Mouse (Mus musculus) E14TG2a.4 (cell line): ENCODE measurements around the gene Xylb.

ENCODE experiments used
- H3K27me3 ChIP-seq: 2 replicates; pipeline ENCODE4 v1.6.1; 2014; ENCODE audit warnings: low read length, control low read depth; ENCODE audit not compliant: insufficient read depth
- H3K36me3 ChIP-seq: 2 replicates; pipeline ENCODE4 v1.6.1; 2014; ENCODE audit warnings: low read length, control low read depth; ENCODE audit not compliant: insufficient read depth
- H3K4me1 ChIP-seq: replicated peaks from 2 replicates; pipeline ENCODE4 v1.6.1; 2014; ENCODE audit warnings: low read depth, low read length, control low read depth
- H3K4me3 ChIP-seq: replicated peaks from 2 replicates; pipeline ENCODE4 v1.5.1; 2014; ENCODE audit warnings: mild to moderate bottlenecking, low read length
- H3K9me3 ChIP-seq: 2 replicates; pipeline ENCODE4 v1.6.1; 2014; ENCODE audit warnings: low read length, control low read depth
- CTCF ChIP-seq: conservative IDR thresholded peaks from 2 replicates; pipeline ENCODE4 v1.5.1; 2014; ENCODE audit warnings: low read length
- NANOG ChIP-seq: IDR thresholded peaks from 2 replicates; pipeline ENCODE4 v1.6.1; 2014; ENCODE audit warnings: borderline replicate concordance, low read length, mixed read lengths
- POU5F1 ChIP-seq: IDR thresholded peaks from 2 replicates; pipeline ENCODE4 v1.6.1; 2014; ENCODE audit warnings: low read length, borderline replicate concordance

Gene Xylb

DNA sequence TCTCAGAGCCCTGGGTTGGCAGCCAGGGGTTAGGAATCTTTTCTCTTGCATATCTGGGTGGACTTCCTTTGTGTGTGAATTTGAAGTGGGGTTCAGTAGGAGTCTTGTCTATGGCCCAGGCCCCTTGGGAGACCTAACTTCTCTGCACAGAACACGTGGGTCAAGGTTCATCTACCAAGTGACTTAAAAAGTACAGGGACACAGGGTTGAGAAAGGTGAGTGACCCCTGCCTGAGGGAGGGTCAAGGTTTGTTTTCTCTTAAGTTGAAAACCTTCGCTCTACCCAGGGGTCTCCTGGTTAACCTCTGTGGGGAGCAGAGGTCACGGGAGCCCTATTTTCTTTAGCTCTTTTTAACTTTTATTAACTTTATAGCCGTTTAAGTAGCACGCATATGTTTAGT, 52.7 kb downstream of the Xylb start:
- Histone ChIP-seq H3K4me1 (peaks cover 92% of the 10 kb centered on the region), H3K36me3 (peaks cover 30% of the 10 kb centered on the region), H3K4me3 (no peak overlapping the region), H3K27me3 (no peaks in the 10 kb centered on the region), H3K9me3 (no peaks in the 10 kb centered on the region)
- TF ChIP-seq NANOG: no peak
- TF ChIP-seq CTCF: no peak
- TF ChIP-seq POU5F1: no peak

GRCm38 (mm10) chr9:119418025-119418424, 60.8 kb downstream of the Xylb start:
- Histone ChIP-seq H3K27me3 (no peaks in the 10 kb centered on the region), H3K9me3 (no peaks in the 10 kb centered on the region), H3K4me3 (peak overlapping the region; percentile 39), H3K4me1 (peaks cover 69% of the 10 kb centered on the region), H3K36me3 (no peaks in the 10 kb centered on the region)
- no peak for TF ChIP-seq CTCF
- no peak for TF ChIP-seq POU5F1
- no peak for TF ChIP-seq NANOG

DNA sequence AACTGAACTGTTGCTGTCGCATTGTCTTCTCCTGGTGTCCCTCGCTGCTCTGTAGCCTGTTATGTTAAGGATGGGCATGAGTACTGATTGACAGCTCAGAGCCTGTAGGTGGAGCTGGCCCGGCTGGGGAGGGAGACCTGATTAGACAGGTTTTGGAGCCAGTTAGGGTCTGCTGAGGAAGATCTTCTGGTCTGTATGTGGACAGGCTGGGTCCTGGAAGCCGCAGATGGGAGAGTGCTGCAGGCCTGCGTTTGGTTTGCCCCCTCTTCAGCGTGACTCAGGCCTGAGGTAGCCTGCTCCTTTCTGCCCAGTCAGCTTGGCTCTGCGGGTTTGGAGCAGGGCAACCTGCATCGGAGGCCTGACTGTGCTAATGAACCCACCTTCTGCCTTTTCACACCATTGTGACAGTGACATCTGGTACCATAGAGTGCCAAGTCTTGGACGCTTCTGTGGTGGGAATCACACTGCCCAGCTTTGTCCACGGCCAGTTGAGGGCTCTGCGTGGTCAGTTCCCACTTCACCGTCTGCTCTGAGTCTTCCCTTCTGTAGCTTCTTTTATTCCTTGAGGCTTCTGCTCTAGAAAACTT, 62.8 kb downstream of the Xylb start:
- no peak for TF ChIP-seq NANOG
- no peak for TF ChIP-seq POU5F1
- TF ChIP-seq CTCF: no peak
- Histone ChIP-seq H3K36me3 (peaks cover 15% of the 10 kb centered on the region; the same call in 1 of the 2 replicates), H3K27me3 (no peaks in the 10 kb centered on the region), H3K4me3 (0 out of 2 replicates have a peak overlapping the region, but pooled peaks have one; percentile 23), H3K4me1 (peaks cover 76% of the 10 kb centered on the region), H3K9me3 (no peaks in the 10 kb centered on the region)

DNA sequence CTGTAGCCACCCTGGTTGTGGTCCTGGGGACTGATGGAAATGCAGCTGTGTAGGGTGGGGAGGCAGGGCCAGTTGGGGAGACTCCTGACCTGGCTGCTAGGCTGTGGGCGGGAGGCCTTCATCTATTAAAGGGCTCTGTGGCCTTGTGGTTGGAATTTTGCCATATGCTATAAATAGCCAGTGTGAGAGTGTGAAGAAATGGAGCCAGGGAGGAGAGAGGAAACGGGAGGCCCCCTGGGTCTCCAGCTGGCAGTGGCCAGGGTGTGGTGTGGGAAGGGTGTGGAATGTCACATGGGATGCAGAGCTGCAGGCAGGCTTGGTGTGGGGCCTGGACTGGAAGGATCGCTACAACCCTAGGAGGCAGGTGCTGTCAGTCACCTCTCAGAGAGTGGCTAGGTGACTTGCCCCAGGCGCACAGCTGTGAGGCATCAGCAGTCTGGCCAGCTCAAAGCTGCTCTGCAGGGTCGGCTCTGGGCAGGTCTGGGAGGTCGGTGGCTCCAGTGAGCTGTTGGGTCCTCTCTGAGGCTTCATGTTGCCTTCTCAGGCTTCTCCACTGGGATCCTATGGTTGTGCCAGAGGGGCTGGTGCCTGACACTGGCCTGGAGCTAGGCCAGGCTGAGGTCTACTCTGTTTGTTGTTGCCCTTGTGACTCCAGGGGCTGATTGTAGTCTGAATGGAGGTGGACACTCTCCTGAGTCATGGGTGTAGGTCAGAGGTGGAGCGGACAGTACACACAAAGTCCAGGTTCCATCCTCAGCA, 68.2 kb downstream of the Xylb start:
- Histone ChIP-seq H3K9me3 (no peaks in the 10 kb centered on the region), H3K4me1 (peaks cover 92% of the 10 kb centered on the region), H3K36me3 (peaks cover 41% of the 10 kb centered on the region), H3K27me3 (no peaks in the 10 kb centered on the region), H3K4me3 (no peak overlapping the region; the same call in 1 of the 2 replicates)
- TF ChIP-seq CTCF (no peak), POU5F1 (no peak), NANOG (no peak)

- TF ChIP-seq CTCF: no peak
- TF ChIP-seq POU5F1: no peak
- no peak for TF ChIP-seq NANOG
- no peaks in the 10 kb centered on the region for H3K27me3 ChIP-seq
- H3K9me3 ChIP-seq: no peaks in the 10 kb centered on the region
- 0 out of 2 replicates have a peak overlapping the region, but pooled peaks have one; percentile 10 for H3K4me3 ChIP-seq
- H3K4me1 ChIP-seq: peaks cover 90% of the 10 kb centered on the region
- H3K36me3 ChIP-seq: peaks cover 45% of the 10 kb centered on the region
Measured at GRCm38 (mm10) chr9:119425976-119426415, 68.8 kb downstream of the Xylb start.

DNA sequence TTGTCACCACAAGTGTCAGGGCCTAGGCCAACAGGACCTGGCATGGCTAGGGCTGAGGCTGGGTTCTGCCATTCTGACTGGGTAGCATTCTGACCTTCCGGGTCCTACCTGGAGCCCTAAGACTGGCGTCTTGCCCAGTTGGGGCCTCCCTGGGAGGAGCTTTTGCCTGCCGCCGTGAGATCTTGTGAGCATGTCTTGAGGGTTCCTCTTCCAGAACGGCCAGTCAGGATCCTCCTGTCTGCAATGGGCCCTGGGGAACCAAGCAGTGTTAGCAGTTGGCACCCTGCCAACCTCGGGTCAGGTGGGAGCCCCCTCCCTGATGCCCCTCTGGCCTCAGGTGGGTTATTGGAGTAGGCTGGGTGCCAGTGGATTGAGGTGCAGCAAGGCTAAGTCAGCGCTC, 69.3 kb downstream of the Xylb start:
- Histone ChIP-seq H3K27me3 (no peaks in the 10 kb centered on the region), H3K9me3 (no peaks in the 10 kb centered on the region), H3K36me3 (peaks cover 50% of the 10 kb centered on the region), H3K4me3 (0 out of 2 replicates have a peak overlapping the region, but pooled peaks have one; percentile 67), H3K4me1 (peaks cover 88% of the 10 kb centered on the region)
- TF ChIP-seq NANOG (no peak), CTCF (no peak), POU5F1 (no peak)

DNA sequence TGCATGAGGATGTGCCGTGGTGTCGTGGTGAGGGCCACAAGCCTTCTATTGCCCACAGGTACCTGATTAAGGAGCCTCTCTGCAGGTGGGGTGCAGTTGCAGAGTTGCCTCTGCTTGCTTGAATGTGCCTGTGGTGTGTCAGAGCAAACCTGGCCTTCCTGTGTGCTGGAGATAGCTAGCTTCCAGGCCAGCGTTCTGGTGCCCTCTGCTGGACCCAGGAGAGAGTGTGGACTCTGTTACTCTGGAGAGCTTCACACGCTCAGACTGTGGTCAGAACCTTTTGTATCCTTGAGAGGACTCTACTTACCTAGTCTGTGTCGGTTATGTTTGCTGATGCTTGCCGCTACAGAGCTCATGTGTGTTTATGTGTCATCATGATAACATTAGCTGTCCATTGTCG, 73.1 kb downstream of the Xylb start:
- Histone ChIP-seq H3K9me3 (no peaks in the 10 kb centered on the region), H3K27me3 (no peaks in the 10 kb centered on the region), H3K36me3 (peaks cover 72% of the 10 kb centered on the region), H3K4me3 (no peak overlapping the region), H3K4me1 (peaks cover 83% of the 10 kb centered on the region)
- TF ChIP-seq POU5F1 (no peak), CTCF (peak; percentile 45)

GRCm38 (mm10) chr9:119435855-119436254, 78.7 kb downstream of the Xylb start:
- peaks cover 84% of the 10 kb centered on the region for H3K36me3 ChIP-seq
- H3K4me3 ChIP-seq: no peak overlapping the region
- no peaks in the 10 kb centered on the region for H3K27me3 ChIP-seq
- H3K4me1 ChIP-seq: peaks cover 49% of the 10 kb centered on the region
- H3K9me3 ChIP-seq: no peaks in the 10 kb centered on the region
- no peak for TF ChIP-seq CTCF
- no peak for TF ChIP-seq POU5F1
- no peak for TF ChIP-seq NANOG
